Mouse (Mus musculus) bone marrow, adult 2 months (tissue): Measurements from ENCODE around the gene Dapk2.

Experiments
- CTCF ChIP-seq: fragments of 200-500 bp; IDR thresholded peaks from 2 replicates; pipeline ENCODE4 v1.5.1; 2011; ENCODE audit warnings: low read length, control low read depth; ENCODE audit not compliant: control insufficient read depth, insufficient read depth
- POLR2A ChIP-seq: fragments of 200-500 bp; IDR thresholded peaks from 2 replicates; pipeline ENCODE4 v1.6.1; 2011; ENCODE audit warnings: low read depth, mild to moderate bottlenecking, control low read depth, low read length, borderline replicate concordance; ENCODE audit not compliant: control insufficient read depth

DNA sequence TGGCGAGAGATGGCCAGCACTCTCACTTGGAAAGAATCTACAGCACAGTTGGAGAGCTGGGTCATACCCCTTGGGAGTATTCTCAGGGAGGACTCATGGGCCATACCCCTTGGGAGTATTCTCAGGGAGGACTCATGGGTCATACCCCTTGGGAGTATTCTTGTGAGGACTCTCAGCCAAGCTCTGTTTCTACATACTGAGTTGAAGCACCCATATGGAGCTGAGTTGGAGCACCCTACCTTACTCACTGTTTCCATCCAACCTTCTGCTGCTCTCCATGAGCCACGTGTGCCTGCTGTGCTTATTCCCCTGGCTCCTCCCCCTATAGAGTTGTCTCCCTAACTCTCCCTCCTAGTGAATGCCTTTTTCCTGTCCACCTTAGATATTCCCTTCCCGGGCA, 148.4 kb downstream of the Dapk2 start:
- TF ChIP-seq CTCF (no peak), POLR2A (no peak)
